Mouse (Mus musculus): Measurements from ENCODE around the gene Zfp334.

The Zfp334 gene

GRCm38 (mm10) chr2:165387844-165388495 is at the start of gene Zfp334:
Gene Zfp334 (minus strand): TSS chr2:165388259.
- in situ Hi-C loops (cut with MboI; ENCODE audit: low pct_unique_long_range_greater_than_20kb in 1 of 2, low sequenced_read_pairs in 2 of 2, unreplicated experiment in 1 of 2), result no loop called here

- in situ Hi-C loops (cut with MboI; ENCODE audit: low pct_unique_long_range_greater_than_20kb in 1 of 2, low sequenced_read_pairs in 2 of 2, unreplicated experiment in 1 of 2), result no loop called here
These were observed 40.6 kb upstream of the Zfp334 start for GRCm38 (mm10) chr2:165428694-165429093.

- in situ Hi-C loops (cut with MboI; ENCODE audit: low pct_unique_long_range_greater_than_20kb in 1 of 2, low sequenced_read_pairs in 2 of 2, unreplicated experiment in 1 of 2), result no loop called here
These were observed 32.1 kb upstream of the Zfp334 start for GRCm38 (mm10) chr2:165420195-165420594.

- in situ Hi-C loops (cut with MboI; ENCODE audit: low pct_unique_long_range_greater_than_20kb in 1 of 2, low sequenced_read_pairs in 2 of 2, unreplicated experiment in 1 of 2), result no loop called here
These were observed 31.6 kb upstream of the Zfp334 start for GRCm38 (mm10) chr2:165419670-165420111.

- in situ Hi-C loops (cut with MboI; ENCODE audit: low pct_unique_long_range_greater_than_20kb in 1 of 2, low sequenced_read_pairs in 2 of 2, unreplicated experiment in 1 of 2), result no loop called here
These were observed 30.5 kb upstream of the Zfp334 start for GRCm38 (mm10) chr2:165418577-165418976.

- in situ Hi-C loops (cut with MboI; ENCODE audit: low pct_unique_long_range_greater_than_20kb in 1 of 2, low sequenced_read_pairs in 2 of 2, unreplicated experiment in 1 of 2), result no loop called here
These were observed 29.2 kb upstream of the Zfp334 start for GRCm38 (mm10) chr2:165417291-165417690.

GRCm38 (mm10) chr2:165415795-165416194 is 27.7 kb upstream of the Zfp334 start:
- in situ Hi-C loops (cut with MboI; ENCODE audit: low pct_unique_long_range_greater_than_20kb in 1 of 2, low sequenced_read_pairs in 2 of 2, unreplicated experiment in 1 of 2), result no loop called here

GRCm38 (mm10) chr2:165415141-165415721 is 27.2 kb upstream of the Zfp334 start:
- in situ Hi-C loops (cut with MboI; ENCODE audit: low pct_unique_long_range_greater_than_20kb in 1 of 2, low sequenced_read_pairs in 2 of 2, unreplicated experiment in 1 of 2), result no loop called here

GRCm38 (mm10) chr2:165414321-165414720 is 26.3 kb upstream of the Zfp334 start:
- in situ Hi-C loops (cut with MboI; ENCODE audit: low pct_unique_long_range_greater_than_20kb in 1 of 2, low sequenced_read_pairs in 2 of 2, unreplicated experiment in 1 of 2), result no loop called here

- in situ Hi-C loops (cut with MboI; ENCODE audit: low pct_unique_long_range_greater_than_20kb in 1 of 2, low sequenced_read_pairs in 2 of 2, unreplicated experiment in 1 of 2), result no loop called here
These were observed 25.8 kb upstream of the Zfp334 start for GRCm38 (mm10) chr2:165413884-165414283.

- in situ Hi-C loops (cut with MboI; ENCODE audit: low pct_unique_long_range_greater_than_20kb in 1 of 2, low sequenced_read_pairs in 2 of 2, unreplicated experiment in 1 of 2), result no loop called here
These were observed 19.7 kb upstream of the Zfp334 start for GRCm38 (mm10) chr2:165407700-165408301.

GRCm38 (mm10) chr2:165405351-165405750 is 17.3 kb upstream of the Zfp334 start:
- in situ Hi-C loops (cut with MboI; ENCODE audit: low pct_unique_long_range_greater_than_20kb in 1 of 2, low sequenced_read_pairs in 2 of 2, unreplicated experiment in 1 of 2), result no loop called here

GRCm38 (mm10) chr2:165404951-165405350 is 16.9 kb upstream of the Zfp334 start:
- in situ Hi-C loops (cut with MboI; ENCODE audit: low pct_unique_long_range_greater_than_20kb in 1 of 2, low sequenced_read_pairs in 2 of 2, unreplicated experiment in 1 of 2), result no loop called here

- in situ Hi-C loops (cut with MboI; ENCODE audit: low pct_unique_long_range_greater_than_20kb in 1 of 2, low sequenced_read_pairs in 2 of 2, unreplicated experiment in 1 of 2), result no loop called here
These were observed 10.2 kb upstream of the Zfp334 start for GRCm38 (mm10) chr2:165398164-165398785.

- in situ Hi-C loops (cut with MboI; ENCODE audit: low pct_unique_long_range_greater_than_20kb in 1 of 2, low sequenced_read_pairs in 2 of 2, unreplicated experiment in 1 of 2), result no loop called here
These were observed 9.6 kb upstream of the Zfp334 start for GRCm38 (mm10) chr2:165397502-165398163.

GRCm38 (mm10) chr2:165396831-165397501 is 8.9 kb upstream of the Zfp334 start:
- in situ Hi-C loops (cut with MboI; ENCODE audit: low pct_unique_long_range_greater_than_20kb in 1 of 2, low sequenced_read_pairs in 2 of 2, unreplicated experiment in 1 of 2), result no loop called here

GRCm38 (mm10) chr2:165392156-165392555 is 4.1 kb upstream of the Zfp334 start:
- in situ Hi-C loops (cut with MboI; ENCODE audit: low pct_unique_long_range_greater_than_20kb in 1 of 2, low sequenced_read_pairs in 2 of 2, unreplicated experiment in 1 of 2), result no loop called here

GRCm38 (mm10) chr2:165391561-165391960 is 3.5 kb upstream of the Zfp334 start:
- in situ Hi-C loops (cut with MboI; ENCODE audit: low pct_unique_long_range_greater_than_20kb in 1 of 2, low sequenced_read_pairs in 2 of 2, unreplicated experiment in 1 of 2), result no loop called here
